Mouse (Mus musculus) myocyte (in vitro differentiated cells): ENCODE measurements at regions not wholly inside any gene's neighbourhood (a gene's known extent, or its start where the extent isn't known, plus 50 kb on each side); places are given as distances from the start of the nearest gene placed in this dataset.

Source experiments
- CEBPB ChIP-seq: IDR thresholded peaks from 2 replicates; pipeline ENCODE4 v1.6.1; 2011; ENCODE audit warnings: mild to moderate bottlenecking, moderate library complexity; ENCODE audit not compliant: poor library complexity, insufficient read depth, severe bottlenecking
- MYOG ChIP-seq, 3 experiments: IDR thresholded peaks; one replicate each; pipeline ENCODE4 v1.6.1; 2011; ENCODE audit warnings: control low read depth in 2 of 3, low read depth in 2 of 3, mild to moderate bottlenecking in 2 of 3; ENCODE audit not compliant: insufficient read length in 2 of 3, control insufficient read depth in 1 of 3, insufficient read depth in 1 of 3
- POLR2A ChIP-seq: IDR thresholded peaks from one replicate; pipeline ENCODE4 v1.6.1; 2011; ENCODE audit warnings: low read depth, mild to moderate bottlenecking, control low read depth, moderate library complexity; ENCODE audit not compliant: insufficient read length
- TCF12 ChIP-seq: IDR thresholded peaks from one replicate; pipeline ENCODE4 v1.6.1; 2011; ENCODE audit warnings: mild to moderate bottlenecking, control low read depth; ENCODE audit not compliant: poor library complexity, insufficient read depth, severe bottlenecking
- TCF3 ChIP-seq: IDR thresholded peaks from one replicate; pipeline ENCODE4 v1.6.1; 2011; ENCODE audit warnings: low read depth, control low read depth; ENCODE audit not compliant: insufficient read length

GRCm38 (mm10) chr9:30755586-30755985, 166.7 kb downstream of the Adamts15 start:
- TF ChIP-seq CEBPB (no peak), TCF12 (no peak), POLR2A (no peak), TCF3 (no peak), MYOG (IDR thresholded peaks at IDR 0.05; ENCODE audit: control insufficient read depth in 1 of 3, insufficient read depth in 1 of 3, insufficient read length in 2 of 3, low read depth in 2 of 3) (no peak)
